Mouse (Mus musculus) brown adipose tissue, adult 24 weeks (tissue): ENCODE data around the gene Macrod1. TPM values are rescaled to one million over a fixed set of nuclear protein-coding genes. Genes with fewer than 3 reads are reported as not detected.

Experiments used
- H3K27ac ChIP-seq: fragments of 200-500 bp; replicated peaks from 2 replicates; pipeline ENCODE4 v1.5.1; 2012; ENCODE audit warnings: low read depth, mild to moderate bottlenecking, low read length
- H3K4me1 ChIP-seq: fragments of 200-500 bp; 2 replicates; pipeline ENCODE4 v1.6.1; 2012; ENCODE audit warnings: low read length, mixed read lengths; ENCODE audit not compliant: control insufficient read depth, insufficient read depth, insufficient read length
- H3K4me3 ChIP-seq: fragments of 200-500 bp; 2 replicates; pipeline ENCODE4 v1.5.1; 2012; ENCODE audit warnings: low read depth, mild to moderate bottlenecking, low read length, moderate library complexity; ENCODE audit not compliant: insufficient read depth
- polyA plus RNA-seq: library from polyadenylated mRNA; stranded (reverse); fragments of >200 nt; gene quantifications from 2 replicates; pipeline ENCODE4 v1.2.4, GENCODE M21; 2012; ENCODE audit not compliant: missing spikeins, insufficient read depth, insufficient read length

The Macrod1 gene
- polyA plus RNA-seq, 1 experiment: 155 TPM

GRCm38 (mm10) chr19:7088558-7088957 is 31.9 kb downstream of the Macrod1 start:
- Histone ChIP-seq H3K4me3 (no peak overlapping the region), H3K27ac (no peak overlapping the region), H3K4me1 (peaks cover 4% of the 10 kb centered on the region; the same call in 1 of the 2 replicates)

GRCm38 (mm10) chr19:7089050-7089449 is 32.4 kb downstream of the Macrod1 start:
- H3K4me3 ChIP-seq: no peak overlapping the region
- no peak overlapping the region for H3K27ac ChIP-seq
- peaks cover 4% of the 10 kb centered on the region; the same call in 1 of the 2 replicates for H3K4me1 ChIP-seq

DNA sequence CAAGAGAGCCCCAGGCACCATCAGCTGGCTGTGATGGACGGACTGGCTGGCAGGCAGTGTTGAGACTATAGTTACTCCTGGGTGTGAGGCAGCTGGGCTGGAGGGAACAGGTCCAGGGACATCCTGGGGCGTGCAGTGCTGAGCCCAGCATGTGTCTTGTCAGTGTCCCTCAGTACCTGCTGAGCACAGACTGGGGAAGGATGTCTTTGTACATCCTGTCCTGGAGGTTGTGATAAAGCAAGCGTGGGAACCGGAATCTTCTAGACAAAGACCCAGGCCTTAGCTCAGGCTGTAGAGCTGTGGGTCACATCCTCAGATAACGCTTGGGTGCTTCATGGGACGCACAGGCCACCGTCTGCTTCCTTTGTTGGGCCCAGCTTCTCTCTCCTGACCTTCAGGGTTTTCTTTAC is 33.2 kb downstream of the Macrod1 start:
- Histone ChIP-seq H3K4me1 (peaks cover 4% of the 10 kb centered on the region; the same call in 1 of the 2 replicates), H3K4me3 (no peak overlapping the region), H3K27ac (no peak overlapping the region)

- Histone ChIP-seq H3K4me1 (peaks cover 4% of the 10 kb centered on the region; the same call in 1 of the 2 replicates), H3K4me3 (no peak overlapping the region), H3K27ac (no peak overlapping the region)
These were observed 33.9 kb downstream of the Macrod1 start for GRCm38 (mm10) chr19:7090369-7091064.

DNA sequence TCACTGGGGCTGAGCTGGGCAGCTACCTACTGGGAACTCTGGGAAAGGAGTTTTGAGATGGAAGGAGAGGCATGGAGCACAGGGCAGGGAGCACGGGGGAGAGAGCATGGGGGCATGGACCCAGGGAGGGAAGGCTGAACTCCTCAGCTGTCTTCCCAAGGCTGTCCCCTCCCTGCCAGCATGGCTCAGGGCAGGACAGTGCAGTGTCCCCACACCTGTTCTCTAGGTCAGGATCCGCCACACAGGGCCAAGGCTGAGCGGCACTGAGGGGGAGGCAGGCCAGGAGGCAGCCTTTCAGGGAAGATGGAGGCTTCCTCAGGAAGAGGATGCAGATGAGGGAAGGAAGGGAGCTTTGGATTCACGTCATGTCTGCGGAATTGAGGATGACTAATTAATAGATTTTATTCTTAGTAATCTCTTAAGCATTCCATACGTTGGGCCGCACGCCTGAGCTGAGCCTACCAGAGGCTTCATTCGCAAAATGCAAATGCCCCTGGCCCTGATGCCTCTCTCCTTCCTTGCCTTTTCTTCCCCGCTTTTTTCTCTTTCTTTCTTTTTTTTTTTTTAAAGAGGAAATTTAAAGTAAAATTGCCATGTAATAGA is 34.9 kb downstream of the Macrod1 start:
- 0 out of 2 replicates have a peak, but pooled peaks cover 4% of the 10 kb centered on the region for H3K4me1 ChIP-seq
- H3K27ac ChIP-seq: peak overlapping the region; percentile 52; the same call in 1 of the 2 replicates

GRCm38 (mm10) chr19:7092756-7093155 is 36.1 kb downstream of the Macrod1 start:
- H3K27ac ChIP-seq: no peak overlapping the region
- H3K4me3 ChIP-seq: no peak overlapping the region
- H3K4me1 ChIP-seq: 0 out of 2 replicates have a peak, but pooled peaks cover 4% of the 10 kb centered on the region

More for the DNA sequence above, 34.9 kb downstream of the Macrod1 start:
- H3K4me3 ChIP-seq: no peak overlapping the region

GRCm38 (mm10) chr19:7099620-7100155 is 43.1 kb downstream of the Macrod1 start:
- peaks cover 9% of the 10 kb centered on the region for H3K4me1 ChIP-seq
- no peak overlapping the region for H3K4me3 ChIP-seq
- H3K27ac ChIP-seq: no peak overlapping the region

DNA sequence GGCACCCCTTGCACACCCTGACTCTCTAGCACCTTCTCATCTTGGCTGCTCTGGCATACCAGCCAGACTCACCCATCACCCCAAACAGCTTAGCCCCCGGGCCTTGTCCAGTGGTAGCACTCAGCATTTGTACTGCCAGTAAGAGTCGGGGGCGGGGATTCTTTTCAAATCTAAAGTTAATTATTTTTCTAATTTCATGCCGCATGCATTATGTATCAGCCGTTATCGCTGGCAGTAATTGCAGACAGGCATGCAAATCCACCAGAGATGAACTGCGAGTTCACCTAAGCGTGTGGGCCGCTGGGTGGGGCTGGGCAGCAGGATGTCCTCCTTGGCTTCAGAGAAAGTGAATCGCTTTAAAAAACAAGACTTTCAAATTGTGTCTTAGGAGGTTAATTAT is 45.4 kb downstream of the Macrod1 start:
- Histone ChIP-seq H3K4me1 (peaks cover 22% of the 10 kb centered on the region), H3K4me3 (no peak overlapping the region), H3K27ac (no peak overlapping the region)

DNA sequence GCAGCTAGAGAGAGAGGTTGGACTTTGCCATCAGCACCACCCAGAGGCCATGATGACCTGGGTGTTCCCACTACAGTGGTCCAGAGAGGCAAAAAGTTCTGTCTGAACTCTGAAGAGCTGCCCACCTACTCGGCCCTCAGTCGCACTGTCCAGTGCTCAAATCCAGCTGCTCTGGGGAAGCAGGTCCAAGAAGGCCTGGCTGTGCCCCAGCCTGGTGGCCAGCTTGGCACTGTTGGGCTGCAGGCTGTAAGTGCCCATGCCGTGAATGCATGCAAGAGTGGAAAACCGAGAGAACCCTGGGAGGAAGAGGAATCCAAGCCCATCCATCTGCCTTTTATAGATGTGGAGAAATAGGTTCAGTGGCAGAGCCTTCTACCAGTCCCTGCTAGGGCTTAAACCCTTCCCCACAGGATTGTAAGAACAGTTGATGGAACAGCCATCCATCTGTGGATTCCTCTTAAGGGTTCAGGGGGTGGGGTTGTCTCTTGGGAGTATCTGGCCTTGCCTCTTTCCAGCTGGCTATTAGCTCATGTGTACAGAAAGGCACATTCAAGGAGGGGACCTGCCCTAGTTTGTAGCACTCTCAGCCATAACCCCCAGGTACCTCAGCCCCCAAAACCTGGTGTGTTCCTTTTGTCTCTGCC is 46.9 kb downstream of the Macrod1 start:
- peaks cover 26% of the 10 kb centered on the region for H3K4me1 ChIP-seq
- H3K4me3 ChIP-seq: no peak overlapping the region
- no peak overlapping the region for H3K27ac ChIP-seq

DNA sequence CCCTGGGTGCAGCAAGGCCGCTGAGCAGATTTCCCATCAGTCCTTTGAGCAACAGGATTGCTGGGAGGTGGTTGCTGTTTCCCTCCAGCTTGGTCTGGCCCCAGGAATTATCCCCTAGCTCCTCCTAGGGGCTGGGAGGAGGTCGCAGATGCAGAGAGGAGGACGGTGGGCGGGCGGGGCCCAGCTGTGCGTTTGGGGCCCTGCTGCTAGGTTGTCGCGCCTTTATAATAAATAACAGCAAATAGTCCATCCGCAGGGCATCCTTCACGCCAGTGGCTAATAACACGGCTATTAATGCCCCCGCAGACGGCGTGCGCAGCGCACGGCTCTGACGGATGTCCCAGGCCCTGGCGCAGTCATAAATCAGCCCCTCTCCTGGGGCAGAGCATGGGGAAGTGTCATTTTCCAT is 47.4 kb downstream of the Macrod1 start:
- Histone ChIP-seq H3K4me1 (peaks cover 27% of the 10 kb centered on the region), H3K4me3 (no peak overlapping the region), H3K27ac (no peak overlapping the region)

DNA sequence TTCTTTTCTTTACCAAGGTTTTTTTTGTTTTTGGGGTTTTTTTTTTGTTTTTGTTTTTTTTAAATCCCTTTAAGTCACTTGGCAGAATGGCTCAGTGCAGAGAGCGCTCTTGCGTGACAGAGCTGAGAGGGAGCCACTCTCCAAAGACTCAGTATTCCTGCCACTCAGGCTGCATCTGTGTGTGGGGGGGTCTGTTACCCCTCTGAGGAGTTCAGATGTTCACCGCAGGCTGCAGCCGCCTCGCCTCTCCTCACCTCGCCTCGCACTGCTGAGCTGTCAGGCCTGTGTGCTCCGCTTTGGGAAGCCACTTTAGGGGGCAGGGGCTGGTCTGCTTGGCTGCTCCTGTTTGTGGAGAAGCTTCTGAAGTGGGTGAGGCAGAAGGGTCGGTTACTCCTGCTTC is 48.9 kb downstream of the Macrod1 start, which contains the start of gene Flrt1:
Flrt1 (minus strand) TSS at position 186 of the 400 bp plus-strand sequence.
- Histone ChIP-seq H3K4me3 (no peak within 1 kb of the TSS), H3K27ac (no peak within 1 kb of the TSS), H3K4me1 (peaks cover 27% of the 10 kb centered on the region)

GRCm38 (mm10) chr19:7106566-7106965 is 50.0 kb downstream of the Macrod1 start:
- Histone ChIP-seq H3K4me3 (no peak overlapping the region), H3K4me1 (peaks cover 27% of the 10 kb centered on the region), H3K27ac (no peak overlapping the region)

GRCm38 (mm10) chr19:7107174-7107573 is 50.6 kb downstream of the Macrod1 start:
- H3K4me3 ChIP-seq: no peak overlapping the region
- H3K27ac ChIP-seq: no peak overlapping the region
- peaks cover 27% of the 10 kb centered on the region for H3K4me1 ChIP-seq

DNA sequence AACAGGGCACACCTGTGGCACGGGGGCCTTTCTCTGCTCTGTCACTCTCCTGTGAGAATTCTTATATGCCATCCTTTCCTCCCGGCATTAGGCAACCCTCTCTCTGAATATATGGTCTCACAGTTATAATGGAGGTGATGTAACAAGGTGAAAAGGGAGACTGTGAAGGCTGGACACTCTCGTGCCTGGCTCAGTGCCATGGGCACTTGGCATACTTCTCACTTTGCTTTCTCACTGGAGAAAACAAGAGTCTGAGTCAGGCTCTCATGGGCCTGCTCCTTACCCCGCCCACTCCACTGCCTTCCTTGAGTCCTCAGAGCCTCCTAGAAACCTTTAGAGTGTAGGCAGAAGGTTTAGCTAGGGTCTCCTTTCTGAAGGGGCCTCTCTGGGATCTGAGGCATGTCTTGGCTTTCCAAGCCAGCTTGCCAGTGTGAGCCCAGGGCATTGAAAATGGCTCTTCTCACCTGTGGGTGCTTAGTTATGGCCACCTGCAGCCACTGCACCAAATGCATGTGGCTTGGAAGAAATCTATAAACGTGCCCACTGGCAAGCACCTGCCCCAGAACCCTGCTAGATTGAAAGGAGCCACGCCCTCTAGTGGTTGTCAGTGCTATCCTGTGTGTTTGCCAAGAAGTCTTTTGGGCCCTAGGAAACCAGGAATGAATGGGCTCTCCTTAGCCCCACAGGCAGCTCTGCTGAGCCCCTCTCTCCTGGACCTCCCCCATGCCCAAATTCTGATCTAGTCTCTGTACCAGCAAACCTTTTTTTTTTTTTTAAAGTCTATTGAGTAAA is 51.7 kb downstream of the Macrod1 start:
- no peak overlapping the region for H3K4me3 ChIP-seq
- peaks cover 27% of the 10 kb centered on the region for H3K4me1 ChIP-seq
- H3K27ac ChIP-seq: no peak overlapping the region
